Mouse (Mus musculus): Measurements from ENCODE around the gene Sgms1. TPM values are rescaled to one million over a fixed set of nuclear protein-coding genes. Genes with fewer than 3 reads are reported as not detected.

Sgms1 gene
- polyA plus RNA-seq, 1 experiment from 2014 or later: 28.9 TPM

DNA sequence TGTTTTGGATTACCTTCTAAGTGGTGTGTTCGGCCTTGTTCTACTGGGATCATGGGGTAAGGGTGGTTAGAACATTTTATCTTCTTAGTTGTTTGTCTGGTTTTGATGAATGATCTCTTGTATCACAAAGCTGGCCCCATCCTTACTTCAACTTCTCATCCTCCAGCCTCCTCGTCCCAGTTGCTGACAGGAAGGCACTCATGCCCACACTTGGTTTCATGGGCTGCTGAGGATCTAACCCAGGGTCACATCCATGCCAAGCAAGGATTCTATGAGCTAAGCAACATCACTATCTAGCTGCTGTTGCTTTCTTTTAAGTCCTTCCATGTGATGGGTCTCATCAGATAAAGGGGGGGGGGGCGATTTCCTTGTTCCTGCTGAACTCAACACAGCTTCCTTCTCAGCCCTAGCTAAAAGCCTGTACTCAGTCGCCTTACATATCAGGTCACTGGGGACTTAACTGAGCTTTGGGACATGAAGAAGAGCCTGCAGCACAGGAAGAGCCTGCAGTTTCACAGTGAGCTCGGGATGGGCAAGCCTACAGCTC lies 86.6 kb downstream of the Sgms1 start:
- 70% methylated on average over 5 of the region's 5 CpGs for WGBS

GRCm38 (mm10) chr19:32301568-32301967 lies 87.9 kb downstream of the Sgms1 start:
- H3K4me3 ChIP-seq: no peak overlapping the region
- H3K9ac ChIP-seq: no peak overlapping the region
- 90% methylated on average over 3 of the region's 3 CpGs for WGBS
- peaks cover 10% of the 10 kb centered on the region; the same call in 1 of the 2 replicates for H3K4me1 ChIP-seq
- H3K36me3 ChIP-seq: no peaks in the 10 kb centered on the region
- no peak for ATAC-seq (ENCODE audit: insufficient number of reproducible peaks, insufficient read depth, low FRiP score, low TSS enrichment)
- H3K27me3 ChIP-seq: no peaks in the 10 kb centered on the region
- H3K4me2 ChIP-seq (replicated peaks): no peak overlapping the region
- H3K27ac ChIP-seq: no peak overlapping the region
- H3K9me3 ChIP-seq: no peaks in the 10 kb centered on the region

More for the DNA sequence above, 86.6 kb downstream of the Sgms1 start:
- Histone ChIP-seq H3K4me2 (replicated peaks) (no peak overlapping the region), H3K9ac (no peak overlapping the region), H3K4me3 (no peak overlapping the region), H3K36me3 (no peaks in the 10 kb centered on the region), H3K27ac (no peak overlapping the region), H3K9me3 (no peaks in the 10 kb centered on the region), H3K4me1 (peaks cover 10% of the 10 kb centered on the region; the same call in 1 of the 2 replicates), H3K27me3 (no peaks in the 10 kb centered on the region)
- no peak for ATAC-seq (ENCODE audit: insufficient number of reproducible peaks, insufficient read depth, low FRiP score, low TSS enrichment)

DNA sequence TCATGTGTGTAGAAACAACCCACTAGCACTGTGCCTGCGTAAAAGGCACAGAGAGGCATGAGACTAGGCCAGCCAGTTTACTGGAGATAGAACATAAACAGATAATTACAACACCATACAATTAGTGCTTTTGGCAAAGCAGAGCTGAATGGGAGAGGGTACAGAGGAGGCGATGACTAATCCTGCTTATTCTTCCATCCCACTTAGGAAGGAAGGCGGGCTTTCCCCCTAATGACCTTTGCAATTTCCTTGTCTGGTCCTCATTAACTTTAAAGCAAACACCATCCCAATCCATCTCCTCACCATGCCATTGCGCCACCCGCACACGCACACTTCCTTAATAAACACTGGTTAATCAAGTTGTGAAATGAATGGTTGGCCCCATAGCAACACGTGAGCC lies 91.3 kb downstream of the Sgms1 start:
- Histone ChIP-seq H3K27me3 (no peaks in the 10 kb centered on the region), H3K4me2 (replicated peaks) (no peak overlapping the region), H3K9me3 (no peaks in the 10 kb centered on the region), H3K9ac (no peak overlapping the region), H3K4me3 (no peak overlapping the region), H3K36me3 (no peaks in the 10 kb centered on the region), H3K27ac (no peak overlapping the region), H3K4me1 (0 out of 2 replicates have a peak, but pooled peaks cover 6% of the 10 kb centered on the region)
- WGBS: 55% methylated on average over 7 of the region's 7 CpGs
- ATAC-seq (ENCODE audit: insufficient number of reproducible peaks, insufficient read depth, low FRiP score, low TSS enrichment): no peak

DNA sequence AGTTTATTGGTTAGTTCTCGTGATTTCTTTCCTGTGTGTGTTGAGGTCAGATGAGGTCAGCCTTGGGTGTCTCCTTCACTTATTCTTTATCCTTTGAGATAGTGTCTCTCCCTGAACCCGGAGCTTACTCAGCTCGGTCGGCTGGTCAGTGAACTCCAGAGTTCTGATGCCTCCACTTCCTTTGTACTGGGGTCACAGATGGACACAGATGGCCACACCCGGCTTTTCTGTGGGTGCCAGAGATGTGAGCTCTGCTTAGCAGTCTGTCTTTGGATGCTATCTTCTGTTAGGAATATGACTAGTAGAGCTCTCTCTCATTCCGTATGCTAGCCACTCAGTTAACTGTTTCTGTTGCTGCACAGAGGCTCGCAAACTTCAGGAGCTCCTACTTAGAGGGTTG lies 92.7 kb downstream of the Sgms1 start:
- ATAC-seq (ENCODE audit: insufficient number of reproducible peaks, insufficient read depth, low FRiP score, low TSS enrichment): no peak

GRCm38 (mm10) chr19:32295581-32295980 lies 93.9 kb downstream of the Sgms1 start:
- H3K4me1 ChIP-seq: peaks cover 11% of the 10 kb centered on the region; the same call in 1 of the 2 replicates
- H3K36me3 ChIP-seq: no peaks in the 10 kb centered on the region
- H3K4me3 ChIP-seq: no peak overlapping the region
- no peaks in the 10 kb centered on the region for H3K27me3 ChIP-seq
- ATAC-seq (ENCODE audit: insufficient number of reproducible peaks, insufficient read depth, low FRiP score, low TSS enrichment): no peak
- no peak overlapping the region for H3K9ac ChIP-seq
- no peak overlapping the region for H3K4me2 ChIP-seq (replicated peaks)
- 84% methylated on average over 7 of the region's 7 CpGs for WGBS
- H3K9me3 ChIP-seq: no peaks in the 10 kb centered on the region
- H3K27ac ChIP-seq: no peak overlapping the region

More for the DNA sequence above, 92.7 kb downstream of the Sgms1 start:
- H3K9me3 ChIP-seq: no peaks in the 10 kb centered on the region
- no peak overlapping the region for H3K4me3 ChIP-seq
- peaks cover 11% of the 10 kb centered on the region; the same call in 1 of the 2 replicates for H3K4me1 ChIP-seq
- no peak overlapping the region for H3K4me2 ChIP-seq (replicated peaks)
- H3K9ac ChIP-seq: no peak overlapping the region
- H3K36me3 ChIP-seq: no peaks in the 10 kb centered on the region
- no peaks in the 10 kb centered on the region for H3K27me3 ChIP-seq
- WGBS: 65% methylated on average over 7 of the region's 7 CpGs
- H3K27ac ChIP-seq: no peak overlapping the region

DNA sequence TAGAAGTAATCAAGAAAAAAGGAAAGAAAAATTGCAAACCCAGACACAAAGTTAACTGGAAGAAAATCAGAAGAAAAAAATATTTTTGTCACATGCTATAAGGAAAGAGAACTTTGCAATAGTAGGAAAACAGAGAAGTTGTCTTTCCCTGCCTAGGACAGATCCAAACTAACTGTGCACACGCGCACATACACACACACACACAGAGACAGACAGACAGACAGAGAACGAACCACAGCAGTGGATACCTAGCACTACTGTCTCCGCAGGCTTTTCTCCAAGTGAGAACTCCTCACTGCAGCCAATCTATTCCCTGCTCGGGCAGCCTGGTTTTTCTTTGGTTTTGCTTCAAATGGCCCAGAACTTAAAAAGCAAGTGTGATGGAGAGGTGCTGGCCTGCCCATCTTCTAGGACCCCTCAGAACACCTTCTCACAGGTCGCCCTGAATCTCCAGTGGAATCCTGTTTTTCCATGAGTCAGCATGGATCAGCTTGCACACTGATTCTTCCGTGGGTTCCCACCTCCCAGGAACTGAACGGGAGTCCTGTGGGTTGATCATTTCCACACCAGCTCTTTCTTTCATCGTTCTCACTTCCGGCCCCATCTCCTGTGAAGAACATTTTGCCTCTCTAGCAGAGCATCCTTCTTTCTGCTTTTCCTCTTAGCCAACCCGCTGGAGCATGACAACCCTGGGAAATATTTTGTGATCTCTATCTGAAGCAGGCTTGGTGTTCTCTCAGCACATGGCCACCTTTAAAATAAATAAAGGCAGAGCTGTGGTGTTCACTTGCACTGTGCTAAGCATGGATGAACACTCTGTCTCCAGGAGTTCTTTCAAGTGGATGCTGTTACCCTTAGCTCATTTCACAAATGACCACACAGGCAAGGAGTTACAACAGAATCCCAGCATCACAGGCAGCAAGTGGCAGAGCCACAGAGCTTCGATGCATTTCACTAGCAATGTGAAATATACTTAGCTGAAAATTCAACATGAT lies 96.4 kb downstream of the Sgms1 start:
- H3K4me1 ChIP-seq: peaks cover 8% of the 10 kb centered on the region; the same call in 1 of the 2 replicates
- H3K27ac ChIP-seq: no peak overlapping the region
- no peaks in the 10 kb centered on the region for H3K27me3 ChIP-seq

GRCm38 (mm10) chr19:32292067-32292739 lies 97.3 kb downstream of the Sgms1 start:
- H3K4me1 ChIP-seq: peaks cover 8% of the 10 kb centered on the region; the same call in 1 of the 2 replicates
- H3K4me3 ChIP-seq: no peak overlapping the region
- no peaks in the 10 kb centered on the region for H3K9me3 ChIP-seq
- 72% methylated on average over 12 of the region's 12 CpGs for WGBS
- no peak overlapping the region for H3K27ac ChIP-seq
- H3K27me3 ChIP-seq: no peaks in the 10 kb centered on the region
- H3K9ac ChIP-seq: no peak overlapping the region
- no peak for ATAC-seq (ENCODE audit: insufficient number of reproducible peaks, insufficient read depth, low FRiP score, low TSS enrichment)
- H3K4me2 ChIP-seq (replicated peaks): no peak overlapping the region
- H3K36me3 ChIP-seq: no peaks in the 10 kb centered on the region

More for the DNA sequence above, 96.4 kb downstream of the Sgms1 start:
- no peaks in the 10 kb centered on the region for H3K36me3 ChIP-seq
- no peak overlapping the region for H3K4me3 ChIP-seq
- H3K9me3 ChIP-seq: no peaks in the 10 kb centered on the region
- H3K9ac ChIP-seq: no peak overlapping the region
- 81% methylated on average over 12 of the region's 12 CpGs for WGBS
- no peak for ATAC-seq (ENCODE audit: insufficient number of reproducible peaks, insufficient read depth, low FRiP score, low TSS enrichment)
- H3K4me2 ChIP-seq (replicated peaks): no peak overlapping the region

DNA sequence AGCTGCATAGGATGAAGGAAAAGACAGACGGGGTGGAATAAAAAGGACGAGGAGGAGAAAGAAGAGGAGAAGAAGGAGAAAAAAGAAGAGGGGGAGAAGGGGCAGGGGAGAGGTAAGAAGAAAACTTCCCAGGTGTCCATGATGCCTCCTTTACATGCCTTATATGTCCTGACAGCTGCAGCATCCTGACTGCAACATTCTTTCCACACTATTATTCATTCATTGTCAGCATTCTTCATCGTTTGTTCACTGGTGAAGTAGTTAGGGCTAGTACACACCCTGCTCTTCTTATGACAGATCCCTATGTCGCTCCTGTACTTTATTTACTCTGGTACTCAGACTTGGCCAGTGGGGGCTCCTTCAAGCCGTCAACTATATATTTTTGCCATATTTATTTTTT lies 98.4 kb downstream of the Sgms1 start:
- Histone ChIP-seq H3K9ac (no peak overlapping the region), H3K27ac (no peak overlapping the region), H3K4me2 (replicated peaks) (no peak overlapping the region), H3K27me3 (no peaks in the 10 kb centered on the region), H3K36me3 (no peaks in the 10 kb centered on the region), H3K4me3 (no peak overlapping the region), H3K4me1 (peaks cover 8% of the 10 kb centered on the region; the same call in 1 of the 2 replicates), H3K9me3 (no peaks in the 10 kb centered on the region)
- ATAC-seq (ENCODE audit: insufficient number of reproducible peaks, insufficient read depth, low FRiP score, low TSS enrichment): no peak
- 88% methylated on average over 5 of the region's 5 CpGs for WGBS

DNA sequence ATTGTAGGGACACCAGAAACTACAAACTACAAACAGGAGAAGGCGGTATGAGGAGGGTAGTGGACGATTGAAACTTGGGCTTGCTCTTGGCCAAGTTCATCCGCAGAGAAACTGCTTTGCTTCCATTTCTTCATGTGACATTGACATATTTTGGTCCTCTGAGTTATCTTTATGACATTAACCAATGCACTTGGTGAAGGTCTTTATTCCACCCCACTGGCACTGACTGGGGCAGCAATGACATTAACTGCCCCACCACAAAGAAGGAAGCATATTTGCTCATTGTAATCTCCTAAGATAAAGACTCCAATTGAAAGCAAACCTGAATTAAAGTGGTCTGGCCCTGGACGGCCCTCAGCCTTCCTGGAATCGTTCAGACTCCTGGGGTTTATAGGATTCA lies 100.6 kb downstream of the Sgms1 start:
- ATAC-seq (ENCODE audit: insufficient number of reproducible peaks, insufficient read depth, low FRiP score, low TSS enrichment): no peak
- Histone ChIP-seq H3K27ac (no peak overlapping the region), H3K9ac (no peak overlapping the region), H3K4me1 (peaks cover 8% of the 10 kb centered on the region; the same call in 1 of the 2 replicates), H3K9me3 (no peaks in the 10 kb centered on the region), H3K27me3 (no peaks in the 10 kb centered on the region), H3K36me3 (no peaks in the 10 kb centered on the region), H3K4me3 (no peak overlapping the region), H3K4me2 (replicated peaks) (no peak overlapping the region)
- WGBS: 58% methylated on average over 5 of the region's 5 CpGs

DNA sequence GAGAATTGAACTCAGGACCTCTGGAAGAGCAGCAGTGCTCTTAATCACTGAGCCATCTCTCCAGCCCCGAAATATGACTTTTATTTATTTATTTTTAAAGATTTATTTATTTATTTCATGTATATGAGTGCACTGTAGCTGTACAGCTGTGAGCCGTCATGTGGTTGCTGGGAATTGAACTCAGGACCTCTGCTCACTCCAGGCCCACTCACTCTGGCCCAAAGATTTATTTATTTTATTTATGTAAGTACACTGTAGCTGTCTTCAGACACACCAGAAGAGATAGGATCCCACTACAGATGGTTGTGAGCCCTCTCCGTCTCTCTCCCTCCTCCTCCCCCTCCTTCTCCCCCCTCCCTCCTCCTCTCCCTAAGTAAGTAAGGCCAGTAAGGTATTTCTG lies 101.7 kb downstream of the Sgms1 start:
- Histone ChIP-seq H3K4me3 (no peak overlapping the region), H3K36me3 (no peaks in the 10 kb centered on the region), H3K9me3 (no peaks in the 10 kb centered on the region), H3K27ac (no peak overlapping the region), H3K27me3 (no peaks in the 10 kb centered on the region), H3K9ac (no peak overlapping the region), H3K4me1 (peaks cover 8% of the 10 kb centered on the region; the same call in 1 of the 2 replicates), H3K4me2 (replicated peaks) (no peak overlapping the region)
- no peak for ATAC-seq (ENCODE audit: insufficient number of reproducible peaks, insufficient read depth, low FRiP score, low TSS enrichment)
- WGBS: 67% methylated on average over 3 of the region's 3 CpGs

GRCm38 (mm10) chr19:32285455-32285831 lies 104.1 kb downstream of the Sgms1 start:
- no peak overlapping the region for H3K9ac ChIP-seq
- no peaks in the 10 kb centered on the region for H3K36me3 ChIP-seq
- no peak overlapping the region for H3K4me2 ChIP-seq (replicated peaks)
- 70% methylated on average over 3 of the region's 3 CpGs for WGBS
- H3K4me3 ChIP-seq: no peak overlapping the region
- no peaks in the 10 kb centered on the region for H3K27me3 ChIP-seq
- no peaks in the 10 kb centered on the region for H3K9me3 ChIP-seq
- no peak for ATAC-seq (ENCODE audit: insufficient number of reproducible peaks, insufficient read depth, low FRiP score, low TSS enrichment)
- no peak overlapping the region for H3K27ac ChIP-seq
- peaks cover 3% of the 10 kb centered on the region; the same call in 1 of the 2 replicates for H3K4me1 ChIP-seq
